Mouse (Mus musculus) megakaryocyte progenitor cell, adult 5-6 weeks (primary cell): Measurements from ENCODE around the gene Pdcd1lg2. TPM values are rescaled to one million over a fixed set of nuclear protein-coding genes. Genes with fewer than 3 reads are reported as not detected.

ENCODE experiments used
- ATAC-seq: replicated peaks from 2 replicates; pipeline ENCODE4 v1.8.0; 2016; ENCODE audit warnings: mild to moderate bottlenecking, moderate TSS enrichment, inconsistent platforms; ENCODE audit not compliant: poor library complexity
- total RNA-seq, 2 experiments: library from RNA; stranded (forward) in 1 of 2; stranded (reverse) in 1 of 2; fragments of 157-497, 149-512 nt in 1 of 2; fragments of 200-1000 nt in 1 of 2; gene quantifications; 2 replicates each; pipeline versions ENCODE4 v1.2.3 to v1.2.4; 2015 to 2017

Gene Pdcd1lg2
- total RNA-seq (2015) (not detected in 2 replicates), total RNA-seq (2017) (not detected in 2 replicates)

DNA sequence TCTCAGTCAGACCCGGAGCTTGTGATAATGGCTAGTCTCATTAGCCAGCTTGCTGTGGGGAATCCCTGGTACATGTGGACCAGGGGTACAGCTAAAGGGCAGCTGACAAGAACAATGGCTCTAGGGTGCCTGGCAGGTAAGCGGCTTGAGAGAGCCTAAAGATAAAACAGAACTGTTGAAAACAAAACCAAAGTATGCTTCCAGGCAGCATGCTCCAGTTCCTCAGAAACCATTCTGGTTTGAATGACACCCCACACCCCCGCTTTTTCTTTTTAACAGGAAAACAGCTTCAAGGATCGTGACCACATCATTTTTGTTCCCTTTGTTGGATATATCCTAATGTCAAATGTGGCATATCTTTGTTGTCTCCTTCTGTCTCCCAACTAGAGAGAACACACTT, at the start of gene Pdcd1lg2:
Gene Pdcd1lg2, plus strand, starts transcription at position 301 of the 400 bp plus-strand sequence.
- no peak for ATAC-seq

DNA sequence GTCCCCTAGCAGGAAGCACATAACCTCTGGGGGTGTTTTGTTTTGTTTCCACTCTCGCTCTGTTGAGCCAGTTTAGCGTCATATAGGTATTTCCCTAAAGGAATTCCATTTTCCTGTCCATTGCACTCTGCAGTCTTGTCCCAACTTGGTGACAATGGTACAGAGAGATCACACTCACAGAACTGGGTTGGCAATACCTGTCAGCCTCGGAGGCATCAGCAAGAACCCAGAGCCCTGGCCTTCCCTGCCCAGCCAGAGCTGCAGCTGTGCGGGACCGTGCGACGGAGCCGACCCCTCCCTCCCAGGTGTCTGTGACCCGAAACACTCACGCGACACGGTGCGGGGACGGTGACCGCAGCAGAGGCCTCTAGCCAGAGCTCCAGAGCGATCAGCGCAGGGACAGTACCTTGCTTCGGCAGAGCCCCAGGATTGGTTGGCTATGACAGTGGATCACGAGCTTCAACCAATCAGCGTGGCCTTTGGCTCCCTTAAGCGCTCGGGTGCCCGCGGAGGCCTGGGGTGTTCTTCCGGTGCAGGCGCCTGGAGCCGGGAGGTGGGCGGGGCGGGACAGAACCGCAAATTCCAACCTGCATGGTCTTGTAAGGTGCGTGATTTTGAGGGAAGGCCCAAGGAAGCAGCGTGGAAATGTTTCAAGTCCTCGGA, 49.1 kb upstream of the Pdcd1lg2 start:
- peak; percentile 99 for ATAC-seq

DNA sequence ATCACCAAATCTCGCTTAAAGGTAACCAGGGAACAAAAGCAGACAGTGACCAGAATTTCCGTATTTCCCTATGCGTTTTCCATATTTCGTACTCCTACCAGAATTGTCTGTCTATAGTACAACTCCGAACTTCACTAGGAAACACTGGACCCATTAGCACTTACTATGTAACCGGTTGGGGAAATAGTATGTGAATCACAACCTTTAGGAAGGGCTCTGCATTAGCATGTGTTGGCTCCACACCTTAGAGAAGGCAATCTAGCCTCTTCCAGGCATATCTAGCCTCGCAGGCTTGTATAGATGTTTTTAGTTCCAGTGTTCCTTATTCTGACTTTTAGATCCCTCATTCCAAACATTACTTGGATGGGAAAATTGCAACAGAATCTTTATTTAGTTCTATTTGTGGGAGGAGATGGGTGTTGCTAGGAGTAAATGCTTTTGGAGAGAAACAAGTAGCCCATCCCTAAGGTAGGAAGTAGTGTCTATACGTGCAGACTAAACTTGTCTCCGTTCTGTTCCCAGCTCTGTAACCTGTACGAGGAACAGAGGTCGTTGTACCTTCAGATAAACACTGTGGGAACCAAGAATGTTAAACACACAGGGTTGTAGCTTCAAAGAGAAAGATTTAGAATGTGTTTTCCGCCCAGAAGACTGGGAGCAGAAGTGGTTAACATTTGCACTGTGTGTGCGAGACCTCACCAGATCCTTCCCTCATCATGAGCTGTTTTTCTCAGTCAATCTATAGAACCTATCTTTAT, 48.4 kb upstream of the Pdcd1lg2 start:
- no peak for ATAC-seq

DNA sequence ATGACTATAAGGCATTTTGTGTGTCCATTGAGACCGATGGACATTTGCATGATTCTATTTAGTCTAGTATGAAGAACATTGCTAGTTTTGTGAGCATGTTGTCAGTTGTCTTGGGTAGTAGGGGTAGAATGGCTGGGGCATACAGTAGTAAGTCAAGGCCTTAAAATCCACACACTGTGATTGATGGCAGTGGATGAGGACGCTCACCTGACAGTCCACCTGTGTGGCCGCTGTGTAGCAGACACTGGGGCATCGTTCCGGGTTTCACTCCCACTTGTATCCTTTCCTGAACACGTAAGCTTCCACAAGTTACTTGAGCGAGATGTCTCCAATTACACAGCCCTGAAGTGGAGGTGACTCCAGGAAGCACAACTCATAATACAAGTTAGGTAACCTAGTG, 47.2 kb upstream of the Pdcd1lg2 start:
- ATAC-seq: no peak

DNA sequence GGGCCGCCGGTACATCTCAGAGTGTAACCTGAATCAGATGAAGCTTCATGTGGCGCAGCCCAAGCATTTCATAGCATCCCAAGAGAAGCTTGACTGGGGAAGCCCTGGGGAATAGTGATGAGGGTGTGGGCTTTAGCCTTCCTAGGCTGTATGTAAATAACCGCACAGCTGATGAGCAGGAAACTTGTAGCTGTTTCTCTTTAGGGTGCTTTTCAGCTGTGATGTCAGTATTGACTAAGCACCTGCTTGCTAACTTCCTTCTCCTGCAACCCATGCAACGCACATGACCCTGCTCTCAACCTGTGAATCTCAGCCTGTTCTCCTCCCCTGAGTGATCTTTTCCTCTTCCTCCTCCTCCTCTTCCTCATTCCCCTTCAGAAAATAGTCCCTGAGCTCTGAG, 46.6 kb upstream of the Pdcd1lg2 start:
- ATAC-seq: no peak

DNA sequence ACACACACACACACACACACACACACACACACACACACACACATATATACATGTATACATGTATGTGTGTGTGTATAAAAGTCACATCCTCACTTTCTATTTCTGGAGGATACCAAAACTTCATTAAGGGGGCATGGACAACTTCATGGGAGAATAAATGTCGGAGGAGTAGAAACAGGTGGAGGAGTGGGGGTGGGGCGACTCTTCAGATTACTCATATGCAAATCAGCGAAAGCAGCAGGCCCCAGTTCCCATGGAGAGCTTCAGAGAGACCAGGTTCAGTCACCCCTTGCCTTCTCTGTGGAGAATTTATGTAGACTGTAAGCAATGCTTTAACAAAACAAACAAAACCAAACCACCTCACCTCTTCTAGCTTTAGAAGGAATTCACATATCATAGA, 45.6 kb upstream of the Pdcd1lg2 start:
- ATAC-seq: no peak

DNA sequence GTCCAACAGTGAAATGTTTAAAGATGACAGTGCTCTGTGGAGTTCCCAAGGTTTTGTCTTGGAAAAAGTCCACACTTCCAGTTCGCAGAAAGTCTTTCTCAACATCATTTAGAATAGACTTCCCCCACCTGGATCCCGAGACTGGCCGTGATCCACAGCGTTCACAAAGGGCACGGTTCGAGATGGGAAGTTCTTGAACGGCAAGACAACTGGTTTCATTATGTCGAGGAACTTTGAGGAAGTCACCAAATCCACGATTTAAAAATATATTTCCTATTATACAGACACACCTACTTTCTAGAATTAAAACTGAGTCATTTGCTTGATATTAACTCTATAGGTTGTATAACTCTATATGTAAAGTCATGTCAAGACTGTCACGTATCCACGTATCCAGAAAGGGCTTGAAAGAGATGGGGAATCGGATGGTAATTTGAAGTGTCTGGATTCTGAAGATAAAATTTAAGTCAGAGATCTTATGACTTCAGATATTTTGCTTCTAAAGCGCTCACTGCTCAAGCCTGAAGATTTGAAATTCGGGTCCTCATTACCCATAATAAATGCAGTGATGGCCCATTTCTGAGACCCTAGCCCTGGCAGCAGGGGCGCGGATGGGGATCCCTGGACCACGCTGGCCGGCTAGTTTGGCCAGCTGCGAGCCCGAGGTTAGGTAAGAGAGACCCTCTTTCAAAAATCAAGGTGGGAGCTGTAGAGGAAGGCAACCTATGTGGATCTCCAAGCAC, 44.3 kb upstream of the Pdcd1lg2 start:
- no peak for ATAC-seq

DNA sequence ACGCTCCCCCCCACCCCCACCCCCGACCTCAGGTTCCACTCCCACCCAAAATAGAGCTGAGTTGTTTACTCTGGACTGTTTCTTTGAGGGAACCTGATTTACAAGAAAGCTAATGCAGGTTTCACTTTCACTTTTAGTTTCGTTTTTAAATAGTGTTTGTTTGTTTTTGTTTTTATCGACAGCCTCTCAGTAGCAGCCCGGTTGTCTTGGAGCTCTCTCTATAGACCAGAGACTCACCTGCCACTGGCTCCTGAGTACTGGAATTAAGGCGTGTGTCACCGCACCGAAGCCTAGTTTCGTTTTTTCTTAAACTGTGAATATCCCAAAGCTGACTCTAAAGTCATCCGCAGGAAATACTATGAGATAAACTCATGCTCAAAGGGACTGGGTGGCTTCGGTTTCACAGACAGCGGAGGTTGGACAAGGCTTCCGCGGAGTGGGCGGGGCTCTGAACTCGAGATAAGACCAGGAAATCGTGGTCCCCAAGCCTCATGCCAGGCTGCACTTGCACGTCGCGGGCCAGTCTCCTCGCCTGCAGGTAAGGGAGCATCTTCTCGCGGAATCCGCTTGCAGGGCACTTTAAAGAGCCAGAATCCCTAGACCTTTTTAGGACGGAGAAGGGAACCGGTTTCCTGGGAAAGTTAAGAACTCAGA, 43.6 kb upstream of the Pdcd1lg2 start, which contains the start of the genes Plgrkt and Cd274:
Gene Plgrkt, minus strand, starts transcription at position 422 of the 654 bp plus-strand sequence.
Gene Cd274, plus strand, starts transcription at position 487 of the 654 bp plus-strand sequence.
- peak; percentile 93 for ATAC-seq

DNA sequence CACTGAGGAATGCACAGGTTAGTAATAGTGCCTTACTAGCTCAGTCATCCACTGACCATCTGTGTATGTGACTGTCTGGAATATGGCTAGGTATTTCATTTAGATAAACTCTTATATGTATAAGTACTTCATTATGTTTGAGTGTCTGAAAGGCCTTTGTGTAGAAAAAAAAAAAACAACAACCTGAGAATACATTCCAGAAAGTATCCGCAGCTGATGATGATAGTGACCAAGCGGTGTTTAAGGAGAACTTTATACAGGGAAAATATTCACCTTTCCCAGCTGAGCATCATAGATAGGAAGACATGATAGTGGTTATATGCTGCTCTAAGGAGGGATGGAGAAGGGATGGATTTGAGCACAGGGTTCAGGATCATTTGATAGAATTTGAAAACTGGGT, 42.7 kb upstream of the Pdcd1lg2 start:
- no peak for ATAC-seq

DNA sequence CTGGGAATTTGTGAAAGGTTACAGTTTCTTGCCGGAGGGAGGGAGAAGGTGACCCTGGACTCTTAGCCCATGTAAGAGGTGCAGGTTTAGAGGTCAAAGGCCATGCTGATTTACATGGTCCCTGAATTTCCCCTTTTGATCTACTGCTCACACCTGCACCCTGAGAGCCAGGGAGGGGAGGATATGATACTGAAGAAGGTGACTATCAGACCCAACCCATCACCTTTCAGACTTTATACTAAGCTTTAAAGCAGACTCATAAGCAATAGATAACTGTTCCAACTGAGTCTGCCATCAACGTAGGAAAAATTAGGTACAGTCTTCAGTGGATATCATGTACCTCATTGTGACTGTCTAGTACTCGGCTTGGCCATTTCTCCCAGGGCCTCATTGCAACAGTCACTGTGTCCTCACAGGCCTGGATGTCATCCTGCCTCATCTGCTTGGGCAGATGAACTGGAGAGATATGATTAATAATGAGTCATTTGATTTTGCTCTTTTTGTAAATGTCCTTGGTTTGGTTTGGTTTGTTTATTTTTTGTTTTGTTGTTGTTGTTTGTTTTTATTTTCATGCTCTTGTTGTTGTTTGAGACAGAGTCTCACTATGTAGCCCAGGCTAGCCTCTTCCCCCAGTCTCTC, 41.9 kb upstream of the Pdcd1lg2 start:
- no peak for ATAC-seq

DNA sequence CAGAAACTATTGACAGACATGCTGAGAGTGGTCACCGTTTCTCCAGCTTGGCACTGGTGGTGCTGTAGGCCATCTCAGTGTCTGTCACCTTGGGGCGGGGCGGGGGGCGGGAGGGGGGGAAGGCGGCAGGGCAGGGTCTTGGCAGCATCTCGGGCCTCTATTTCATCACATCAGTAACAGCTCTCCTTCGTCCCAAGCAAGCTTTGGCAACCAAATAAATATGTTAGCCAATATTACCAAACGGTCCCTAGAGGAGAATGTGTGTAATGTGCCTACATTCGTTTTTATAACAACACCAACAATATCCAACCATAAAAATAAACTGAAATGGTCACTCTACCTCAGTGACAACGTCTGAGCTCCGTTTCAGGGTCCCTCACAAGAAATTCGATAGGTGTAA, 40.6 kb upstream of the Pdcd1lg2 start:
- peak; percentile 59 for ATAC-seq

DNA sequence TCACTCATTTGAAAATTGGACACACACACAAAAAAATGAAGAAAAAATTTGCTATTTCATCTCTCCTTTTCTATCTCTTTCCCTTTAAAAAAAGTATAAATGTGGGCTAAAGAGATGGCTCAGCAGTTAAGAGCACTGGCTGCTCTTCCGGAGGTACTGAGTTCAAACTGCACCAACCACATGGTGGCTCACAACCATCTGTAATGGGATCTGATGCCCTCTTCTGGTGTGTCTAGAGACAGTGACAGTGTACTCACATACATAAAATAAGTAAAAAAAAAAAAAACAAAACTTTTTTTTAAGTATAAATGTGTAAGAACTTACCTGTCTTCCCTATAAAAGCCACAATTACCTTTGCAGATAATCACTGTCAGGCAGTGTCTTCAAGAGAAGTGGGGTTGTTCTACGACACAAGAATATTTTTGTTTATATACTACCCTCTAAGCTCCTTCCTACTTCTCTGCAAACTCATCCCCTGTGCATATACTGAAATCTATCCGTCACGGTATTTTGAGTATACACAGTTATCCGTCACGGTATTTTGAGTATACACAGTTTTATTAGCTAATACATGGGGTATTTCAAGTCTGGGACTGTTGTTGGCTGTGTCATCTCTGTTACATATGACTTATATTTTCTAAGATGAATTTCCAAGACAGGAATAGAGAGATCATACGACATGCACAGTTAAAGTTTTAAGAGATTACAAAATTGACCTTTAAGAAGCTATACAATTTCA, 40.0 kb upstream of the Pdcd1lg2 start:
- ATAC-seq: no peak

DNA sequence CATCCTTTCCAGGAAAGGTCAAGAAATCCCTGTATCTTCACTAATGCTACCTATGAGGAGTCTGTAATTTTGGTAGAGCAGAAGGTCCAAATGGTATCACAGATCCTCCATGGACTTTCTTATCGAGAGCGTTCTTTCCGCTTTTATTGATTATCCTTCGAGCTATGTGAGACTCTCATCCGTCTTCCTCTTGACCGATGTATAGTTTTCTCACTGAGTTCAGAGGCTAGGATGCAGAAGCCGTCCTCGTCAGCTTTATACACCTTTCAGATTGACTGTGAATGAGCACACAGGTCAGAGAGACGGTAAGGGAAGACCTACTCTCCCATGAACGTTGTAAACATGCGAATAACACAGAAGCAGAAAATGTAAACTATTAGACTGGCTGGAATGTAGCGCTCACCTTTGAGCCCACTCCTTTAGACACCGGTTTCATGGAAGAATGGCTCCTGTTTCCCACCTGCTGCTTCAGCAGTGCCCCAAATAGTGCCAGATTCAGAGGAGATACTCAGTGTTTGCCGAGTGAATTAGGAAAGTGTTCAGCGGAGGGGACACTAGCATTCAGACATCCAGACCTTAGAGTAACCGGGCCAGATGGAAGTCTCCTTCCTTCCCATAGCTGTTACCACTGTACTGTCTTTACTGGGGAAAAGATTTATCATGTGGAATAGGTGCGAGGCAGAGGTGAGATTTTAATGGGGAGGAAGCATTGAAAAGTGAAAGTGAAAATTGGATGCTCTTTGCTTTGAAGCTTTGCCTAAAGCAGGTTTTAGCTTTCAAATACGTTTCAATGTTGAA, 39.2 kb upstream of the Pdcd1lg2 start:
- ATAC-seq: no peak

DNA sequence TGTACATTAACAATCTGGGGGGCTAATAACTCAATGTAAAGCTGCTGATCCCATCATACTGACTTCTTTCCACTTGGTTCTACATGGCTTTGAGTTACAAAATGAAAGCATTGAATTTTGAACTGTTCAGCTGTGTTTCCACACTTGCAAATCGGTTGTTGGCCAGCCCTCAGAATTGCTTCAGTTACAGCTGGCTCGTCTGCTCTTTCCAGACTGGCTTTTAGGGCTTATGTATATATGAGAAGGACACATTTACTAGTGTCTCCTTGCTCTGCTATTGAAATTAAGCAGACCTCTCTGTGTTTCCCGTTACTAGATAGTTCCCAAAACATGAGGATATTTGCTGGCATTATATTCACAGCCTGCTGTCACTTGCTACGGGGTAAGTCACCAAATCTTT, 38.6 kb upstream of the Pdcd1lg2 start:
- no peak for ATAC-seq

DNA sequence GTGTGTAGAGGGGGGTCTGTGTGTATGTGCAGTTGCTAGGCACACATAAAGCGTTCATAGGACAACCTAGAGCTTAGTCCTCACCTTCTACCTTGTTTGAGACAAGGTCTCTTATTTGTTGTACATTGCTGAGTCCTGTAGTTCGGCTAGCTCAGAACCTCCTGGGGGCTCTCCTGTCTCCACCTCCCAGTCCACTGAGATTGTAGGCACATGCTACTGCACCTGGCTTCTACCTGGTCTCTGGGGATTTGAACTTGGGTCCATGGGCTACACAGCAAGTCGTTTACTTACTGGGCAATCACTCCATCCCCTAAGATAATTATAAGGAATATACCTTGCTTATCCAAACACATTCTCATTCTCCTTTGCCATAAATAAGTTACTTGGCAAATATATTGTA, 38.1 kb upstream of the Pdcd1lg2 start:
- ATAC-seq: no peak

DNA sequence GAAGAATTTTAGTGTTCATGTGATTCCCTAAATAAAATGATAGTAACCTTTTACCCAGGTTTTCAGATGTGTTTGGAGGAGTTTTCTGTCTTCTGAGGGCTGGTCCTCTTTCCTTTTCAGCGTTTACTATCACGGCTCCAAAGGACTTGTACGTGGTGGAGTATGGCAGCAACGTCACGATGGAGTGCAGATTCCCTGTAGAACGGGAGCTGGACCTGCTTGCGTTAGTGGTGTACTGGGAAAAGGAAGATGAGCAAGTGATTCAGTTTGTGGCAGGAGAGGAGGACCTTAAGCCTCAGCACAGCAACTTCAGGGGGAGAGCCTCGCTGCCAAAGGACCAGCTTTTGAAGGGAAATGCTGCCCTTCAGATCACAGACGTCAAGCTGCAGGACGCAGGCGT, 37.3 kb upstream of the Pdcd1lg2 start:
- no peak for ATAC-seq

DNA sequence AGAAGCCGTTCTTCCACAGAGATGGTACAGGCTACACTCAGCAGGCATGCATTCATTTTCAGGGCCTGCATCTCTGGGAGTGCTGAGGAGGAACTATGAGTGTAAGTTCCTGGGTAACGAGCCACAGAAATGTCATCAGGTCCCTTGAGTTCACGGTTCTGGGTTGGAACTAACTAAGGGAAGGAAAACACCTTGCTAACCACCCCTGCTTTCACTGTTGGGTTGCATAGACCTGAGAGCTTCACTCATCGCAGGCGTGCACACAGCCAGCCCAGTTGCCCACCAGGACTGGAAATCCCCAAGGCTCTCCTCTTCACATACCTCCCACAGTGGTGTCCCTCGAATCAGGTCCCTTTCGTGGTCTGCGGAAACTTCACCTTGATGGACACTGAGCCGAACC, 35.8 kb upstream of the Pdcd1lg2 start:
- no peak for ATAC-seq

DNA sequence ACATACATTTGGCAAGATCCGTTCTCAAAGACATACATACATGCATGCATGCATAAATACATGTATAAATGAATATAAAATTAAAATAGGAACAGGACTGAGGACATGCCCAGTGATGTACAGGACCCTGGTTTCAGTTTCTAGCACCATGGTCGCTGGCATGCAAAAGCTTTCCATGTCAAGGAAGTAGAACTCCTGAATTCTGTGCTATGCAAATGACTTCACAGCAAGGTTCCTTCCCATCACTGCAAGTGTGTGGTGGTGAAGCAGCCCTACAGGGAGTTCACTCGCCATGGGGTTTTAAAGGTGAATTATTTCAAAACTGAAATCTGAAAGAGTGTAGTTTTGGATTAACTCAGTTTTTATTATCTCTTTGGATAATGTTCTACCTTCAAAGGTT, 34.3 kb upstream of the Pdcd1lg2 start:
- ATAC-seq: no peak
